Mouse (Mus musculus) cerebellum, adult 2 months (tissue): ENCODE measurements around the gene Prf1. TPM values are rescaled to one million over a fixed set of nuclear protein-coding genes. Genes with fewer than 3 reads are reported as not detected.
A peak's percentile ranks its signal among the peaks of the same experiment; 100 is the strongest.

Experiments
- DNase-seq, 2 experiments: peaks; one replicate each; pipeline ENCODE4 v3.0.0; 2021
- H3K27ac ChIP-seq: fragments of 200-500 bp; 2 replicates; pipeline ENCODE4 v1.5.1; 2012; ENCODE audit warnings: low read length, control low read depth, inconsistent platforms; ENCODE audit not compliant: insufficient read depth
- H3K27me3 ChIP-seq: fragments of 200-500 bp; 2 replicates; pipeline ENCODE4 v1.6.1; 2012; ENCODE audit warnings: inconsistent platforms, mild to moderate bottlenecking, low read length, moderate library complexity; ENCODE audit not compliant: control insufficient read depth, insufficient read depth
- H3K4me1 ChIP-seq: fragments of 200-500 bp; 2 replicates; pipeline ENCODE4 v1.6.1; 2011; ENCODE audit warnings: low read length; ENCODE audit not compliant: control insufficient read depth, insufficient read depth
- H3K4me3 ChIP-seq: fragments of 200-500 bp; replicated peaks from 2 replicates; pipeline ENCODE3; 2011; ENCODE audit warnings: mild to moderate bottlenecking, low read depth, low read length, control low read depth; ENCODE audit not compliant: insufficient read depth
- CTCF ChIP-seq: fragments of 200-500 bp; IDR thresholded peaks from 2 replicates; pipeline ENCODE4 v1.5.1; 2011; ENCODE audit warnings: low read depth, mild to moderate bottlenecking, control low read depth, low read length, moderate library complexity, borderline replicate concordance; ENCODE audit not compliant: insufficient read depth
- POLR2A ChIP-seq: fragments of 200-500 bp; IDR thresholded peaks from 2 replicates; pipeline ENCODE4 v1.6.1; 2011; ENCODE audit warnings: low read length, control low read depth, borderline replicate concordance; ENCODE audit not compliant: insufficient read depth
- WGBS: fragments of 180-500 bp; shearing (Covaris S2); methylation state at CpG from one replicate; pipeline ENCODE4 v1.1.7; 2018; 5-methylcytosine and 5-hydroxymethylcytosine counted together
- polyA plus RNA-seq: library from polyadenylated mRNA; depleted of rRNA; stranded (reverse); fragments of >200 nt; gene quantifications from 2 replicates; pipeline ENCODE4 v1.2.3, GENCODE M21; 2012; rRNA removed

The Prf1 gene
- polyA plus RNA-seq, 1 experiment = not detected

GRCm38 (mm10) chr10:61341557-61341956 lies 43.9 kb downstream of the Prf1 start:
- no peak overlapping the region for H3K4me3 ChIP-seq
- no peaks in the 10 kb centered on the region for H3K4me1 ChIP-seq
- no peaks in the 10 kb centered on the region for H3K27me3 ChIP-seq
- no peak for TF ChIP-seq POLR2A
- peak; percentile 94 for TF ChIP-seq CTCF
- DNase-seq = peak; percentile 57 to 74
- 47% methylated on average over 6 of the region's 6 CpGs for WGBS
- H3K27ac ChIP-seq = no peak overlapping the region

GRCm38 (mm10) chr10:61342750-61343149 lies 45.1 kb downstream of the Prf1 start:
- TF ChIP-seq POLR2A (no peak), CTCF (no peak)
- Histone ChIP-seq H3K4me3 (no peak overlapping the region), H3K4me1 (no peaks in the 10 kb centered on the region), H3K27me3 (no peaks in the 10 kb centered on the region), H3K27ac (no peak overlapping the region)
- WGBS = 94% methylated on average over 13 of the region's 13 CpGs
- DNase-seq = no peak

- no peak overlapping the region for H3K27ac ChIP-seq
- no peaks in the 10 kb centered on the region for H3K4me1 ChIP-seq
- no peak overlapping the region for H3K4me3 ChIP-seq
- 64% methylated on average over 8 of the region's 8 CpGs for WGBS
- H3K27me3 ChIP-seq = no peaks in the 10 kb centered on the region
- TF ChIP-seq POLR2A (no peak), CTCF (peak; percentile 79)
- peak; percentile 44 to 66 for DNase-seq
Measured at GRCm38 (mm10) chr10:61343950-61344349, 46.3 kb downstream of the Prf1 start.

GRCm38 (mm10) chr10:61345179-61345578 lies 47.5 kb downstream of the Prf1 start:
- no peak for DNase-seq
- Histone ChIP-seq H3K4me1 (no peaks in the 10 kb centered on the region), H3K27me3 (no peaks in the 10 kb centered on the region), H3K4me3 (no peak overlapping the region), H3K27ac (no peak overlapping the region)
- no peak for TF ChIP-seq POLR2A
- 71% methylated on average over 8 of the region's 8 CpGs for WGBS

GRCm38 (mm10) chr10:61346374-61346773 lies 48.7 kb downstream of the Prf1 start:
- H3K4me3 ChIP-seq = no peak overlapping the region
- no peaks in the 10 kb centered on the region for H3K4me1 ChIP-seq
- TF ChIP-seq CTCF (no peak), POLR2A (no peak)
- no peak overlapping the region for H3K27ac ChIP-seq
- WGBS = 44% methylated on average over 10 of the region's 10 CpGs
- DNase-seq = no peak
- no peaks in the 10 kb centered on the region for H3K27me3 ChIP-seq

GRCm38 (mm10) chr10:61351216-61351615 lies 53.6 kb downstream of the Prf1 start:
- H3K4me3 ChIP-seq = no peak overlapping the region
- no peak overlapping the region for H3K27ac ChIP-seq
- no peak for DNase-seq
- 77% methylated on average over 4 of the region's 4 CpGs for WGBS
- TF ChIP-seq CTCF (no peak), POLR2A (no peak)
- no peaks in the 10 kb centered on the region for H3K4me1 ChIP-seq
- no peaks in the 10 kb centered on the region for H3K27me3 ChIP-seq

Other genes starting within 250 kb of the Prf1 start
- gene Pcbd1, start 208.5 kb upstream of the Prf1 start, polyA plus RNA-seq = 25.7 and 26.3 TPM in 2 replicates
- gene Sgpl1, start 150.1 kb upstream of the Prf1 start, polyA plus RNA-seq = 39.6 and 39.7 TPM in 2 replicates
- 38.2 and 43.5 TPM in 2 replicates for gene Tbata, start 125.9 kb upstream of the Prf1 start, polyA plus RNA-seq
- 0.23 and 0.30 TPM in 2 replicates for gene Adamts14, start 24.4 kb upstream of the Prf1 start, polyA plus RNA-seq
- 15.5 and 15.6 TPM in 2 replicates for gene Pald1, start 85.7 kb downstream of the Prf1 start, polyA plus RNA-seq
- 0.68 and 0.97 TPM in 2 replicates for gene Nodal, start 120.1 kb downstream of the Prf1 start, polyA plus RNA-seq
- gene Eif4ebp2, start 154.8 kb downstream of the Prf1 start, polyA plus RNA-seq = 30.4 and 32.0 TPM in 2 replicates
- gene Lrrc20, start 178.0 kb downstream of the Prf1 start, polyA plus RNA-seq = 20.8 and 20.9 TPM in 2 replicates